Mouse (Mus musculus) megakaryocyte, adult 5-6 weeks (primary cell): ENCODE data around the gene Kyat1. TPM values are rescaled to one million over a fixed set of nuclear protein-coding genes. Genes with fewer than 3 reads are reported as not detected.
"Not testable (repeated sequence)": the region's sequence is repeated elsewhere in the genome, so short reads cannot be mapped to it uniquely, and the experiment has no call there.

ENCODE experiments used
- ATAC-seq: 2 replicates; pipeline ENCODE4 v1.8.0; 2016; ENCODE audit warnings: mild to moderate bottlenecking, inconsistent platforms; ENCODE audit not compliant: poor library complexity, severe bottlenecking
- total RNA-seq, 2 experiments: library from RNA; stranded (forward) in 1 of 2; stranded (reverse) in 1 of 2; fragments of 153-499, 151-499 nt in 1 of 2; fragments of 221-1000, 200-1000 nt in 1 of 2; gene quantifications; 2 replicates each; pipeline versions ENCODE4 v1.2.3 to v1.2.4; 2015 to 2017

Gene Kyat1
- total RNA-seq, 2 experiments from 2014 or later: 1.5 to 5.0 TPM

GRCm38 (mm10) chr2:30215493-30215892 is 9.8 kb upstream of the Kyat1 start:
- ATAC-seq: no peak

- ATAC-seq: no peak
Observed at GRCm38 (mm10) chr2:30214745-30215144, 9.1 kb upstream of the Kyat1 start.

GRCm38 (mm10) chr2:30212951-30213350 is 7.3 kb upstream of the Kyat1 start:
- no peak for ATAC-seq

GRCm38 (mm10) chr2:30212169-30212545 is 6.5 kb upstream of the Kyat1 start:
- ATAC-seq: no peak

GRCm38 (mm10) chr2:30211408-30212168 is 5.9 kb upstream of the Kyat1 start:
- no peak for ATAC-seq

GRCm38 (mm10) chr2:30207886-30208285 is 2.2 kb upstream of the Kyat1 start:
- no peak for ATAC-seq

- no peak for ATAC-seq
Observed at GRCm38 (mm10) chr2:30207401-30207800, 1.8 kb upstream of the Kyat1 start.

GRCm38 (mm10) chr2:30205255-30205628 is 405 bp downstream of the Kyat1 start:
- peak; percentile 13 for ATAC-seq

GRCm38 (mm10) chr2:30203439-30203838 is 2.2 kb downstream of the Kyat1 start:
- no peak for ATAC-seq

- ATAC-seq: no peak
Observed at GRCm38 (mm10) chr2:30200388-30200925, 5.2 kb downstream of the Kyat1 start.

GRCm38 (mm10) chr2:30199984-30200383 is 5.7 kb downstream of the Kyat1 start:
- no peak for ATAC-seq

GRCm38 (mm10) chr2:30198021-30198420 is 7.6 kb downstream of the Kyat1 start:
- no peak for ATAC-seq

- ATAC-seq: no peak
Observed at GRCm38 (mm10) chr2:30194656-30195055, 11.0 kb downstream of the Kyat1 start.

GRCm38 (mm10) chr2:30191790-30192580 is 13.7 kb downstream of the Kyat1 start:
- ATAC-seq: no peak

- ATAC-seq: no peak
Observed at GRCm38 (mm10) chr2:30185681-30186080, 20.0 kb downstream of the Kyat1 start.

GRCm38 (mm10) chr2:30185276-30185675 is 20.4 kb downstream of the Kyat1 start:
- no peak for ATAC-seq

- ATAC-seq: no peak
Observed at GRCm38 (mm10) chr2:30183721-30184120, 21.9 kb downstream of the Kyat1 start.

- ATAC-seq: no peak
Observed at GRCm38 (mm10) chr2:30182424-30182823, 23.2 kb downstream of the Kyat1 start.

GRCm38 (mm10) chr2:30178711-30179110 is 26.9 kb downstream of the Kyat1 start:
- not testable (repeated sequence) for ATAC-seq

GRCm38 (mm10) chr2:30177700-30178675 is 27.7 kb downstream of the Kyat1 start, which contains the start of gene Spout1:
Gene Spout1 (minus strand): TSS chr2:30178459.
- peak; percentile 100 for ATAC-seq

- no peak for ATAC-seq
Observed at GRCm38 (mm10) chr2:30176561-30176960, 29.1 kb downstream of the Kyat1 start.
